Mouse (Mus musculus): ENCODE data around the gene Gm49378.

The Gm49378 gene

GRCm38 (mm10) chr14:55628077-55628827, 9.4 kb downstream of the Gm49378 start:
- no peak for DNase-seq

GRCm38 (mm10) chr14:55618486-55619195, 19.1 kb downstream of the Gm49378 start:
- no peak for DNase-seq

GRCm38 (mm10) chr14:55617822-55618221, 19.9 kb downstream of the Gm49378 start, which contains the start of gene Rec8:
TSS of gene Rec8 (plus strand) at chr14:55618037.
- DNase-seq: peak; percentile 79

GRCm38 (mm10) chr14:55616844-55617243, 20.9 kb downstream of the Gm49378 start:
- no peak for DNase-seq

- no peak for DNase-seq
These were observed 21.8 kb downstream of the Gm49378 start for GRCm38 (mm10) chr14:55615876-55616275.

- DNase-seq: no peak
These were observed 23.0 kb downstream of the Gm49378 start for GRCm38 (mm10) chr14:55614565-55615178.

GRCm38 (mm10) chr14:55613346-55613745, 24.3 kb downstream of the Gm49378 start:
- no peak for DNase-seq

- no peak for DNase-seq
These were observed 29.4 kb downstream of the Gm49378 start for GRCm38 (mm10) chr14:55608339-55608738.

GRCm38 (mm10) chr14:55605743-55606459, 31.8 kb downstream of the Gm49378 start:
- no peak for DNase-seq

- no peak for DNase-seq
These were observed 32.9 kb downstream of the Gm49378 start for GRCm38 (mm10) chr14:55604823-55605222.

GRCm38 (mm10) chr14:55603633-55604576, 33.8 kb downstream of the Gm49378 start:
- peak; percentile 87 for DNase-seq

- no peak for DNase-seq
These were observed 34.4 kb downstream of the Gm49378 start, which contains the start of gene Irf9 for GRCm38 (mm10) chr14:55603271-55603632. TSS of gene Irf9 (plus strand) at chr14:55603571.

GRCm38 (mm10) chr14:55598521-55599390, 38.9 kb downstream of the Gm49378 start:
- no peak for DNase-seq

GRCm38 (mm10) chr14:55596036-55596690, 41.5 kb downstream of the Gm49378 start:
- no peak for DNase-seq

GRCm38 (mm10) chr14:55592226-55592625, 45.5 kb downstream of the Gm49378 start:
- DNase-seq: no peak

GRCm38 (mm10) chr14:55591331-55591891, 46.3 kb downstream of the Gm49378 start, which contains the start of gene Rnf31:
TSS of gene Rnf31 (plus strand) at chr14:55591708.
- peak; percentile 94 for DNase-seq

- peak; percentile 97 for DNase-seq
These were observed 46.9 kb downstream of the Gm49378 start, which contains the start of gene Psme2 for GRCm38 (mm10) chr14:55590748-55591330. TSS of gene Psme2 (minus strand) at chr14:55591113.

- DNase-seq: no peak
These were observed 47.8 kb downstream of the Gm49378 start for GRCm38 (mm10) chr14:55589771-55590448.

- no peak for DNase-seq
These were observed 48.4 kb downstream of the Gm49378 start for GRCm38 (mm10) chr14:55589271-55589670.
